Mouse (Mus musculus) adrenal gland (tissue): ENCODE measurements around the gene Dnaja2.

Experiments used
- intact Hi-C: fragments of 180-260 bp; cut with DNase I; formaldehyde crosslinking; loops from one replicate; pipeline ENCODE4 v1.15.1; 2025

Gene Dnaja2

GRCm38 (mm10) chr8:85503065-85503464 is 52.1 kb downstream of the Dnaja2 start:
- intact Hi-C loops: no loop called here

- intact Hi-C loops: no loop called here
Measured at GRCm38 (mm10) chr8:85502381-85502780, 52.8 kb downstream of the Dnaja2 start.

- intact Hi-C loops: no loop called here
Measured at GRCm38 (mm10) chr8:85500955-85501685, 54.0 kb downstream of the Dnaja2 start.

GRCm38 (mm10) chr8:85500460-85500859 is 54.7 kb downstream of the Dnaja2 start:
- intact Hi-C loops: no loop called here

- intact Hi-C loops: loop anchor here (5.0 kb wide), 1 partner anchor 41 kb away; no protein-coding TSS in a partner anchor
Measured at GRCm38 (mm10) chr8:85498577-85498976, 56.6 kb downstream of the Dnaja2 start.

- intact Hi-C loops: loop anchor here (5.0 kb wide), 1 partner anchor 39 kb away; no protein-coding TSS in a partner anchor
Measured at GRCm38 (mm10) chr8:85496778-85497177, 58.4 kb downstream of the Dnaja2 start.

GRCm38 (mm10) chr8:85496125-85496524 is 59.0 kb downstream of the Dnaja2 start:
- intact Hi-C loops: loop anchor here (5.0 kb wide), 1 partner anchor 39 kb away; no protein-coding TSS in a partner anchor

GRCm38 (mm10) chr8:85492940-85493931 is 61.9 kb downstream of the Dnaja2 start:
- intact Hi-C loops: no loop called here

GRCm38 (mm10) chr8:85492125-85492875 is 62.8 kb downstream of the Dnaja2 start, which contains the start of gene Gpt2:
Gene Gpt2, plus strand, starts transcription at chr8:85492576.
- intact Hi-C loops: no loop called here

GRCm38 (mm10) chr8:85489546-85489945 is 65.6 kb downstream of the Dnaja2 start:
- intact Hi-C loops: no loop called here

GRCm38 (mm10) chr8:85488631-85489030 is 66.5 kb downstream of the Dnaja2 start:
- intact Hi-C loops: no loop called here

GRCm38 (mm10) chr8:85487906-85488620 is 67.1 kb downstream of the Dnaja2 start:
- intact Hi-C loops: no loop called here
